Mouse (Mus musculus) urinary bladder, adult 2 months (tissue): ENCODE measurements around the gene Lipt2. TPM values are rescaled to one million over a fixed set of nuclear protein-coding genes. Genes with fewer than 3 reads are reported as not detected.

Experiments
- DNase-seq: peaks from one replicate; pipeline ENCODE4 v3.0.0; 2022; ENCODE audit warnings: low spot score
- polyA plus RNA-seq: library from polyadenylated mRNA; depleted of rRNA; stranded (reverse); fragments of >200 nt; gene quantifications from 2 replicates; pipeline ENCODE4 v1.2.3, GENCODE M21; 2012; rRNA removed

The Lipt2 gene
- polyA plus RNA-seq = 5.2 and 6.8 TPM in 2 replicates

DNA sequence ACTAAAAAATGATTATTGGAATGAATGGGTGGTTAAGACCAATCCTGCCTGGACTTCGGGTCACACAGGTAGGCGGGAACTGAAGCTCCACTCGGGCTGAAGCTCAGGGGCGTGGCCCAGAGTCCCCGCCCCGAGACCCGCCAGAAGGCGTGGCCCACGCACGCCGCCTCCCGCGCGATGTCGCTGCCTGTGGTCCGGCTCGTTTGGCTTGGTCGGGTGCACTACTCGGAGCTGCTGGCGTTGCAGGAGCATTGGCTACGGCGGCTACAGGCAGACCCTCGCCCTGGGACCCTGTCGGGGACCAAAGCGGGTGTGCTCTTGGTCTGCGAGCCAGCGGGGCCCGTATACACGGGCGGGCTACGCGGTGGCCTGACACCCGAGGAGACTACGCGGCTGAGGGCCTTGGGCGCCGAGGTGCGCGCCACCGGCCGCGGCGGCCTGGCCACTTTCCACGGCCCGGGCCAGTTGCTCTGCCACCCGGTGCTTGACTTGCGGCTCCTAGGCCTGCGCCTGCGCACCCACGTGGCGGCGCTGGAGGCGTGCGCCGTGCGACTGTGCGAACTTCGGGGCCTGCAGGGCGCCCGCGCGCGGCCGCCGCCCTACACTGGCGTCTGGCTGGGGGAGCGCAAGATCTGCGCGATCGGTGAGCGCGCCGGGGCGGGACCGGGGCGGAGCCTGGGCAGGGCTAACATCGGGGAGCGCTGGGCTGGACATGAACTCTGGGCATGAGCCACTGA is at the start of gene Lipt2:
Gene Lipt2 (plus strand): TSS at position 173 of the 737 bp plus-strand sequence.
- peak; percentile 93 for DNase-seq

DNA sequence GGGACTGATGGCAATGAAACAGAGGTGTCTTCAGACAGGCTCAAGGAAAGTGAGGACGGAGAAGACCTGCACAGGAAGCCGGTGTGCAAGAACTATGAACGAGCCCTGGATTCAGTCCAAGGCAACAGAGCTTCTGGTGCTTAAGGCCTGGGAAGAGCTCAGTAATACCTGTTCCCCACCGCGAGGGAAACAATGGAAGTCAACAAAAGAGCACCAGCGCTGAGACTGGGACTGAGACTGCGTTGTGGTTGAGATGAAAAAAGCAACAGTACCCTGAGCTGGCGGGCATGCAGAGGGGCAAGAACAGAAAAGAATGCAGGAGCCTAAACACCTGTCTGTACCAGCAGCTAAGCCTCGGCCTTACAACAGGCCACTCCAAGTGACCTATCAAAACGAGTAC is 47.6 kb upstream of the Lipt2 start:
- DNase-seq = no peak

DNA sequence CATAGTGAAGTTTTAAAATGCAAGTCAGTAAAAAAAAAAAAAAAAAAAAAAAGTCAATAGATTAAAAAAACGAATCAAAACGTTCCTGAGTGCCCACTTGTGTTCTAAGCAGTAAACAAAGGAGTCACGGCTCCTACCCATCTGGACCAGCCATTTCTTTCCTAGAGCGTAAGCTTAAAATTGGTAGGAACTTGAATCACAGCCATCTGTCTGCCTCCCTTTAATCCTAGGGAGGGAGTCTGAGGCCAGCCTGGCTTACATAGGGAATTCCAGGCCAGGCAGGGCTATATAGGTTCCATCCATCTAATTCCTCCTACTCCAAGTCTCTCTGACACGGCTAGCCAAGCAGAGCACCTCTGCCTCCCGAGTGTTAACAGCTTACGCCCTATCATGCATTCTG is 45.3 kb upstream of the Lipt2 start:
- DNase-seq = no peak

- DNase-seq = no peak
Observed at GRCm38 (mm10) chr7:100114279-100114678, 44.8 kb upstream of the Lipt2 start.

GRCm38 (mm10) chr7:100120791-100121261 is 38.3 kb upstream of the Lipt2 start:
- DNase-seq = peak; percentile 27

- DNase-seq = peak; percentile 100
Observed at GRCm38 (mm10) chr7:100121376-100121789, 37.7 kb upstream of the Lipt2 start, which contains the start of gene Pold3. Gene Pold3 (minus strand): TSS chr7:100121565.

DNA sequence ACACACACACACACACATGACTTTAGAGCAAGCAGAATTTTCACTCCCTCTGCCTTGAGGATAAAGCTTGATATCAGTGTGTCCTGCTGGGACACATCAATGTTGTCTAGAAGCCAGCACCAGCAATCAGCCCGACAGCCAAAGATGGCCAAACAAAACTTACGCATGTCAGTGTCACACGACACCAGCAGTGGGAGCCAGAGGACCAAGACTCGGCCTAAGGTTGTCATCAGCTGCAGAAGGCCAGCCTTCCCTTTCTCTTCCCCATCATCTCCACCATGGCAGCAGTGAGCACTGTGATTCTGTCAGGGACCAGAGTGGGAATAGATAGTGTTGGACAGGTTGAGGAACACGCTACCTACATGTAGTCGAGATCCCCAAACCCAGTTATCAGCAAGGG is 35.6 kb upstream of the Lipt2 start:
- no peak for DNase-seq

GRCm38 (mm10) chr7:100124211-100124610 is 34.9 kb upstream of the Lipt2 start:
- no peak for DNase-seq

DNA sequence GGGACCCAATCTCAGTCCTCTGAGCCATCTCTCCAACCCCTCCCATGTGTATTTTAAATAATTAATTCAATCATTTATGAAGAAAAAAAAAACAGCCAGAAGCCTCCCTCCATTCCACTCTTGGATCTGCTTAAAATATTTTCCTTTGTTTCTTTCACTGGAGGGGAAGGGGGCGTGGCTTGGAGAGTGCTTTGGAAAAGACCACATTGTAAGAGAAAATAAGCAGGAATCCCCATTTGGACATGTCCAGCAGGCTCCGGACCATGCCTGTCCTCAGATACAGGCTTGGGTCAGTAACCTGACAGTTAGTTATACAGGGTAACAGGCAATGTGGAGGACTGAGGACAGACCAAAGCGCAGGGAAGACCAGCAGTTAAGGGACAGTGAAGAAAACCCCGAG is 33.9 kb upstream of the Lipt2 start:
- DNase-seq = no peak

DNA sequence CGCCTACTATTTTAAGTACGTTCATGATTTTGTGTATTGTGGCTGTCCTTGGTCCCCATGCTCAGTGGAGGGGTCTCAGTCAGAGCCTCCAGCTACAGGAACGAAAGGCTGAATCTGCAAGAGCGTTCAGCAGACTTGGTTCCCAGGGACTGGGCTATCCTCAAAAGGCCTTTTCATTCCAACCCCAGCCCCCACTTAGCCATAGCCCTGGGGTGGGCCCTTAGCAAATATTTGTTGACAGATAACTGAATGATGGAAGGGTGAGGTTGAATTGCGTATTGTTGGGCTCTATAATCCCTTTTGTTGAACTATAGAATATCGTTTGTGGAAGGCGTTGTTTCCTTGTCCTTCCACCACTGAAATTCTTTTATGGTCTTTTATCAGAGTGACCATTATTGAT is 32.6 kb upstream of the Lipt2 start:
- DNase-seq = no peak

- no peak for DNase-seq
Observed at GRCm38 (mm10) chr7:100128262-100129041, 30.6 kb upstream of the Lipt2 start.

GRCm38 (mm10) chr7:100130592-100130991 is 28.5 kb upstream of the Lipt2 start:
- no peak for DNase-seq

GRCm38 (mm10) chr7:100132379-100132778 is 26.7 kb upstream of the Lipt2 start:
- no peak for DNase-seq

DNA sequence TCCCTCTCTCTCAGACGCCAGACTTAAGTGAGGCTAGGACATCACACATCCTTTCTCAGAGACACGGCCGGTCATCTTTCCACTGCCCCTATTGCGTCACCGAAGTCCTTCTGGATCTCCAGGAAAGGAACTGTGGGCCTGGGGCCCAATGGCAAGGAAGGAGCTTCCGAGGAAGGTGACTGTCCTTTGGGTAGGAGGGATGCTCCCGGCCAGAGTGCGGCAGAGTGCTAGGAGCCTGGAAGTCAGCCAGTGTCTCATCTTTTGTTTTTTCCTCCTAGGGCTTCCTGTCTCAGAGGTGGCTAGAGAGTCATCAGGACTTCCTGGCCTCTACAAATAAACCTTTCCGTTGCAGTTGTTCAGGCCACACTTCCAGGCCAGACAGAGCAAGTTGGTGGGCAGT is 22.0 kb upstream of the Lipt2 start:
- no peak for DNase-seq

GRCm38 (mm10) chr7:100138075-100138474 is 21.0 kb upstream of the Lipt2 start:
- no peak for DNase-seq

DNA sequence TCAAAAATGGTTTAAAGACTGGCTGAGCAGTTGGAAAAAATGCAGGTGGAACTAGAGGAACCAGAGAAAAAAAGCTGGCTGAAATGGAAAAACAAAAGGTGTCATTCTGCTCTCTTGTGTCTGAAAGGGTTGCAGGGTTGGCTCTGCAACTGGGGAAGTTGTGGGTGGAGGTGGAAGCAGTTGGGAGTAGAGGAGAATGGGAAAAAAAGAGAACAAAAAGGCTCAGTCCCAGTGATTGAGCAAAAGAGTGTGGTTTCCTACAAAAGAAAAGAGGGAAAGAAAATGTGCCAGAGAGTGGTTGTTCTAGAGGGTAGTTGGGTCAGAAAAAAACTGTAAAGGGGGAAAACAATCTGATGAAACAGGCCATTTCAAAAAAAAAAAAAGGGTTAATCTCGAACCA is 18.5 kb upstream of the Lipt2 start:
- no peak for DNase-seq

GRCm38 (mm10) chr7:100148586-100148985 is 10.5 kb upstream of the Lipt2 start:
- DNase-seq = no peak

- no peak for DNase-seq
Observed at GRCm38 (mm10) chr7:100150086-100150485, 9.0 kb upstream of the Lipt2 start.

- no peak for DNase-seq
Observed at GRCm38 (mm10) chr7:100150626-100151025, 8.5 kb upstream of the Lipt2 start.

GRCm38 (mm10) chr7:100157669-100158068 is 1.4 kb upstream of the Lipt2 start:
- no peak for DNase-seq

DNA sequence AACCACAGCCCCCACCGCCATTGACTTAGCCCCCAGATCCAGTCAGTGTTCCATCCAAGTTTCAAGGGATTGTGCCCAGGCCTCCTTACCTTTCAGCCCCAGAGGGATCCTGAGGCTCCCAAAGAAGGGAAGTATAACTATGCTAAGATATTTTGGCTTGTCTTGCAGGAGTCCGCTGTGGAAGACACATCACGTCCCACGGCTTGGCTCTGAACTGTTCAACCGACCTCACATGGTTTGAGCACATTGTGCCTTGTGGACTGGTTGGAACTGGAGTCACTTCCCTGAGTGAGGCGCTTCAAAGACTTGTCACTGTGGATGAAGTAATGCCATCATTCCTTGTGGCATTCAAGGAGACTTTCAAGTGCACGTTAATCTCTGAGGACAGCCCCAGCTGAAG is 929 bp downstream of the Lipt2 start:
- DNase-seq = no peak

DNA sequence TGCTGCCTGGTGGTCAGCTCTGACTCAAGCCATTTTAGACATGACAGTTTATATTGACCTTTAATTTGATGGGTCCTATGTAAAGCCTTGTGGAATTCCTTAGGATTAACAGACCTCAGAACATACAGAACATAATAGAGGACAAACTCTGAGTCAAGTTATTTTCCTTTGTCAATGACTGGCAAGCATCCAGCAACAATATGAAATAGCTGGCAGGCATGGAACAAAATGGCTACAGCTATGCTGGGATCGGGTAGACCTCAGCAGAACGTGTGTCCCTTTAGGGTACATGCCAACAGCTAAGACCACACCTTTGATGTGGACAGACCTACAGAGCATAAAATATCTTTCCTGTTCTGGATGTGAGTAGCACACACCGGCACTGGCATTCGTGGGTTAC is 4.4 kb downstream of the Lipt2 start:
- no peak for DNase-seq

- DNase-seq = no peak
Observed at GRCm38 (mm10) chr7:100168654-100169053, 9.6 kb downstream of the Lipt2 start.
